Mouse (Mus musculus) gastrocnemius, postnatal 4 days (tissue): ENCODE measurements at regions not wholly inside any gene's neighbourhood (a gene's known extent, or its start where the extent isn't known, plus 50 kb on each side); places are given as distances from the start of the nearest gene placed in this dataset.

ENCODE experiments used
- DNase-seq, 2 experiments: peaks; one replicate each; pipeline ENCODE4 v3.0.0; 2021 to 2022; ENCODE audit warnings: low spot score in 2 of 2, mixed read lengths in 2 of 2

DNA sequence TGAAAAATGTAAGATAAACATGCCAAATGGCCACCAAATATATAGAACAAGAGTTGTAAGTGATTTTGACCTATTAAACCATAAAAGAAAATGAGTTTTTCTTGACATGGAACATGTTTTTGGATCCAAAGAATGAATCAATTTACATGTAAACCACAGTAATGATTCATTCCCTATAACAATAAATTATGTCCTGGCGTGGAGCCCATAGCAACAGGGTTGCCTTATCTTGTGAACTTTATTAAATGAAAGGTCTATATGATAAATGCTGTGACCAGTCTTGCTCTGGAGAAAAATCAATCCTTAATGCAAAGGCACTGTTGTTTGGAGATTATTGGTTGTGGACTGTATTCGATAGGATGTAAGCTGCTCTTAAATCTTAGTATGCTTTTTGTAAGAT lies 538.0 kb upstream of the N6amt1 start:
- no peak for DNase-seq

DNA sequence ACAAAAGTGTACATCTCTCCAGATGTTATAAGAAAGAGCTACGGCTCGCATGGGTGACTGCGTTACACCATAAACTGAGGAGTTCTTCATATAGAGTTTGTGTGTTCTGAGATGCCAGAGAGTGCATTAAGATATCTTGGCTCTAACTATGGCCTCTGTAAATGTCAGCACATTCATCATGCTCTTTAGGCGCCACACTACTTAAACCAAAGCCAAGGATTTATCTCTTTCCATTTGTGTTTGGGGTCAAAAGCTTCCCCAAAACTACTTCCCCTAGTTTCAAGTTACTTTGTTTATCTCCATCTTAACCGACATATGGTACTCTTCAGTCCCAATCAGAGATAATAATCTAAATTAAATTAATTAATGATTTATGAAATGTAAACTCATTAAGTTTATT lies 541.3 kb upstream of the N6amt1 start:
- no peak for DNase-seq

DNA sequence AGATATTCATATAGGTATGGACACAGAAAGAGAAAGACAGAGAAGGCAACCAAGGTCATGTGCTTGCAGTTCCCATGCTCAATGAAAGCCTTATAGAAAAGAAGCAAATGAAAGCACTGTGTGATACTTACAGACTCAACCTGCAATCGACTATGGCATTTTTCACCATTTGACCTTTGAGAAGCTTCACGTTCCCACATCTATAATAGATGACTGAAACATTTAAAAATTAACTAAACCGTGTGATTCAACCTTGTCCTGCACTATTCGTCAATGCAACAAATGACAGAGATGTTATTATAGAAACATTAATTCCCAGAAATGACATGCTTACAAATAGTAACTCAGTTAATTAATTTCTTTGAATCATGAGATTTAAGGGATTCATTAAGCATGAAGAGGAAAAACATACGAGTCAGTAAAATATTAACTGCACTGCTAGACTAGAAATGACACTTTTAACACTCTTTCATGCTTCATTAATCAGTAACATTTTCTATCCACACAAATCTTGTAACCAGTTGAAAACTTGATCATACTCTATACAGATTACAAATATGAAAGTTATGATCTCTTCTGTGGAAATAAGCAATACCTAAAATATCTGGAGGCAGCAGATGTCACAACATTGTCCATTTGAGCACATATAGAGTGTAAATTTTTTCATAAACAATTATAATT lies 545.2 kb upstream of the N6amt1 start:
- no peak for DNase-seq

DNA sequence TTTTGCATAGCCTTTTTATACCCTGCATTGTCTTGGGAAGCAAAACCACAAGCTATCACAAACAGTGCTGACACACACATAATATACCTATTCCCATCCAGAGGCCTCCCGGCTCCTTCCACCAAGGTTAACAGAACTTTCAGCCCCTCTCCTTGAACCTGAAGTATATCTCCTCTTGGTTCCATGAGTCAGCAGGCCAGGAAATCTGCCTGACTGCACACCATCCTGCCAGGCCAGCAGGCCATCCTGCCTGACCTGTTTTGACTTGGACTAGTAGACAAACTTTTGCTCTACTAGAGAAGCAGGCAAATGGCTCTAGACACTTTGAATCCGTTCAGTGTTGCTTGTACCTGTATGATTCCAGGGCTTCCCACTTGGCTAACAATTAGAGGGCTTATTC lies 547.6 kb upstream of the N6amt1 start:
- no peak for DNase-seq

DNA sequence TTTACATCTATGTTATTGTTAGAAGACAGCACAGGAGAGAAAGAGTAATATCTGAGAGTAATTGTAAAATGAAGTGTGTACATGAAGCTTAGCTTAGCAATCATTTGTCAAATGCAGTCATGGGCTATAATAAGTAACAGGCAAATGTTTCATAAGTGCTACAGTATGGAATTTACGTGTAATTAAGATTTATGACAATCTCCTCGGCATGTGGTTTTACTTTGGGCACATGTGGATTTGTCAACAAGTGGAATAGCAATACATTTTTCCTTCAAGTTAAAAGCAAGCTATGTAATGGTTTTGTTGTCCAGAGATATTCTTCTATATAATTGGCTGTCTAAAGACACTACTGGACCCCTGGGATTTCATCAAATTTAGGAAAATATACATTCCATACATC lies 577.9 kb upstream of the N6amt1 start:
- no peak for DNase-seq

DNA sequence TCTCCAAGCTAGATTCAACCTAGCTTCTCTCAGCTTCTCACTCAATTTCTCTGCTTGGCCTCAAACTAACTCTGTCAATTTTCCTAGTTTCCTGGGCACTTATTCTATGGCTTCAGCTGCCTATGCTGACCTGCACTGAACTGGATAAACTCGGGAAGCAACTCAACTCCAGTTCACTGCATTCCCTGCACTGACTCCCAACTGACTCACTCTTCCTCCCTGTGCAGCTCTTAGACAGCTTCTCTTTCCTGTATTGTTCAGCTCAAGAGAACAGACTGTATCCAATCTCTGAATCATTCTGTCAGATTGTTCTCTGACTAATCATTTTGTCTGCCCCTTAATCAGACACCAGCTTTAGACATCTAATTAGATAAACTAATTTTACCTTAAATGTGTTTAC lies 581.4 kb upstream of the N6amt1 start:
- DNase-seq, result no peak

DNA sequence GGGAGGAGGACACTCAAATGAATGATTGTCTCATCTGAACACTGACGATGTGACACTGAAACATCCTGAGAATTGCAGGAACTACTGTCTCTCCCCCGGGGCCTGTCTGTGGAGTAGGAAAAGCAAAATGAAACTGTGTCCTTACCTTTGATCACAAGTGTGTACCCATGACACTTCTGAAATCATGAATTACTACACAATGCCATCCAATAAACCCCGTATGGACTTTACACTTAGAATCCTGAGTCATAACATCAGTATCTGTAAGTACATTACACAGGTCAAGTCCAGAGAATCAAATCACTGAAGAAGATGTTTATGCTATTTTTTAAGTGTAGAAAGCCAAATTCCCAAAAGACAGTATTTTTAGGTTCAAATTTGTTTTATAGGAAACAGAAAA lies 585.1 kb upstream of the N6amt1 start:
- no peak for DNase-seq

DNA sequence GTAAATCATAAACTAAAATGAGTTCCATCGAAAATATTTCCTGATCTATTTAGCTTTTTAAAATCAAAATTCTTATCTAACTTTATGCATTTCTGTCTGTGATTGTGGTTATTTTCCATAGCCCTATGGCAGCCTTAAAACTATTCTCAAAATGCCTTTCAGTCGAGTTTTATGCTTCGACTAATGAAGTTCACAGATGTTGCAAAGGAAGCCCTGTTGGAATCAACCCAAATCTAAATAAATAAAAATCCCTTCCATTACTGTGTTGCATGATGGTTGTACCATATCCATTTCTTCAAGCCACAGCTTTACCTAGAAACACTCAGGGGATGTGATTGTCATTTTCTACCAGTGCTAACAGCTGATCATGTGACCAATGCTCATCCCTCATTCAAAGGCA lies 585.6 kb upstream of the N6amt1 start:
- no peak for DNase-seq

DNA sequence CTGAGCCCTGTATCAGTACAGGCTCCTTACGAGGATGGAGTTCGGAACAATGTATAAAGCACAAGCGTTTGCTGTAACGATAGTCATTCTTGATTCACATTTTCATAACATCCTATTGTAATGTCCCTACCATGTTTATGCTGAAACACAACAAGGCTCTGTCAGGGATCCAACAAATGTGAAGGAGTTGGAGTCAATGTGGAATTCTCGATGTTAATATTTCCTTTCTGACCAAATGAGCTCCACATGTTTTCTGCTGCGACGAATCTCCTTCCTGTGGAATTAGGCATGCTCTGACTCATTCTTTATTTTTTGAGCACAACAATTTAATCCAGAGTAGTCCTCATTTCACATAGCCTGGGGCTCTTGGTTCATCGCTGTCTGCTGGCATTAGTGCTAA lies 588.0 kb upstream of the N6amt1 start:
- DNase-seq, result peak in 1 of 2 experiments; percentile 8

DNA sequence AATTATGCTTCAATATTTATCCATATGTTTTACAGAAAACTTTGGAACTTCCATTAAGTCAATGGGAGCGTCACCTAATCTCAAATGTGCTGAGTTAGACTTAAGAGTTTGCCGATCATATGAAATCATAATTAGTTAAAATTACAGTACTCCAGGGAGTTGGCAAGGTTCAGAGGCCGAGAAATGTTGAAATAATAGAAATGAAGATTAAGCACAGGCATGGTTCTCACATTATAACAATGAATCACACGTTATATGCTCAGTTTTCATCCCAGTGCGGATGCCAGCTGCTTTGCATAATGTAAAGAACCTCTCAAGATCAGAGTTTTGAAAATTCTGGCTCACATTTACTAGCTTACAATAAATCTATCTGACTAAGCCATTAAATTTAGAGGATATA lies 612.7 kb upstream of the N6amt1 start:
- DNase-seq, result no peak

DNA sequence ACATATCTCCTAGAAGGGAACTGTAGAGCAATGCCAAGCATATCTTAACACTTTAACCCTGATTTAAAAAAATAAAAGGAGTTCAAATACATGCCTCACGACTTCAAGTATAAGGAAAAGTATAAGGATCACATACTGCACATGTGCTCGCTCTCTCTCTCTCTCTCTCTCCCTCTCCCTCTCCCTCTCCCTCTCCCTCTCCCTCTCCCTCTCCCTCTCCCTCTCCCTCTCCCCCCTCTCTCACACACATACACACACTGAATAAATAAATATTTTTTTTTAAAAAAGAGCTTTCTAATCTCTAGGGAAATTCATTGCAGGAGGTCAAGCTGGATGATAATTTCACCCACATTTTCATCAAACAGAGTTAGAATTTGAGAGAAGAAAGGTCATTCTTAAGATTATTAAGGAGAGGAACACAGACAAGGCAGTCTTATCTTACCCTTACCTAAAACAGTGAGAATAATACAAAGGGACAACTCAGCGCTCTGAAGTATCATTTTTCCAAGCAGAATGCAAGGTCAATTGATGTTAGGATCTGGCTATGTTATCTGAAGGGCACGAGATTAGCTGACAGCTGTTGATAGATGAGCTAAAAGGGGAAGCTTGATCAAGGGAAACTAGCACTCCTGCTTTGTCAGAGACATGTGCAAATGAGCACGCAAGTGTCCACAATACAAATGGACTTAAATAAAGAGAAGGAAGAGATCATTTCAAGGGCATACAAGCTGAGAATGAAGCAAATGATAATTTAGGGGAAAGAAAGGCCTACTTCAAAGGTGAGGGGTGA lies 634.8 kb upstream of the N6amt1 start:
- DNase-seq, result no peak

DNA sequence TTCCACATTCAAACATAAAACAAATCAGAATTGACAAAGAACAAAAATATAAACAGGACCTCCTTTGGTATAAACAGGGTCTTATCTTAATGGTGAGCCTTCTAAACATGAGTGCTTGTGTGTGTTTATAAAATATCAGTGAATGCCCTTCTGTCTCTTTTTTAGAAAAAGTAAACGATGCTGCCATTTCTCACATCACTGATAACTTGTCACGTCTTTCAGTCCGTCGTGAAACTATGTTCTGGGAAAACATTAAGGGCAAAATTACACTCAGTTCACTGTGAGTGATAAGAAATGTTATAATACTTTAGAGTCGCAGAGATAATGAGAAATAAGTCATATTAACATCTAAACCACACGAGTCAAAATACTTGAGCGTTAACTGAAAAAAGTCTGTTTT lies 635.6 kb upstream of the N6amt1 start:
- DNase-seq, result no peak

DNA sequence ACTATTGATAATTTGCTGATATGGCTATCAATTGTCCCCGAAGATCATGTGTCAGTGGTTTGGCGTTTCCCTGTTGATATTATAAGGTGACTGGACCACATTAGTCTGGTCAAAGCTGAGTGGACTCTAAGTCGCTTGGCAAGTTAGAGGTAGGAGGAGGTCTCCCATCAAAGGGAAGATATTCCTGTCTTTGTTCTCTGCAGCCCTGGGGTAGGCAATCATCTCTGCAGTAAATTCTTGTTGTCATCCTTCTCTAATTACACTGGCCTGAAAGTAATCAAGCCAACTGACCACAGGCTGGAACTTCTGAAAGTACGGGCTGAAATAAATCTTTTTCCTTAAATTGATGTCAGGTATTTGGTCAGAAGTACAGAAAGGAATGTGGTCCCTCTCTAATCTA lies 652.3 kb upstream of the N6amt1 start:
- no peak for DNase-seq

DNA sequence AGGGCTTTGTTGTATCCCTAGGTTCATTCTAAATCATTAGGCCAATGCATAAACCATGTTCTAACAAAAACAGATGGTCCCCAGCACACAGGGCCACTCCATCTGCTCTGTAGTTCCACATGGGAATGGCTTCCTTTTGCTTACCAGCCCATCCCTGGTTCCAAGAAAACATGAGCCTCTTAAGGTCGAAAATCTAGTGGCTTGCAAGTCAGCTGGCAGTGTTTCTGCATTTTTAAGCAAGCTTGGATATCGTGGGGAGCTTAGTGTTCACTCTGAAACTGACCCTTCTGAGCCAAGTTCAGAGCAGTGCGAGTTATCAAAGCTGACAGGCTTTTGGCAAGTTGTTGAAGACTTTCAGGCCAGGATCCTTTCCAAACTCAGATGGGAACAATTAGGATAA lies 659.5 kb upstream of the N6amt1 start:
- DNase-seq, result peak in 1 of 2 experiments; percentile 12

DNA sequence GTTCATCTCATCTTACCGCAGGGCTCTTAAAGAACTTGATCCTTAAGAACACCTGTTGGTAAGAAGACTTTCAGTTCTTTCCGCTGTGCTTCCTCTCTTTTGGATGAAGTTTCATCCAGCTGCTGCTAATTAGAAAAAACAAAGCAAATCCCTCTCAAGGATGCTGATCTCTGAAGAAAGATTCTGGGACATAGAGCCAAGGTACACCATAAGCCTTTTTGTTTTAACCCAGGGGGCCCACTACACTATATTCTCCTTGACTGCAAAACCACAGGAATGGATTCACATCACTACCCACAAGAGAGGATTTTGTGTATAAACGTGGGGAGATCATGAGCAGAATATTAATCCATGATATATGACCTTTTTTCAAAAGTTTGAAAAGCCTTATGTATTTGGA lies 694.8 kb upstream of the N6amt1 start:
- no peak for DNase-seq

DNA sequence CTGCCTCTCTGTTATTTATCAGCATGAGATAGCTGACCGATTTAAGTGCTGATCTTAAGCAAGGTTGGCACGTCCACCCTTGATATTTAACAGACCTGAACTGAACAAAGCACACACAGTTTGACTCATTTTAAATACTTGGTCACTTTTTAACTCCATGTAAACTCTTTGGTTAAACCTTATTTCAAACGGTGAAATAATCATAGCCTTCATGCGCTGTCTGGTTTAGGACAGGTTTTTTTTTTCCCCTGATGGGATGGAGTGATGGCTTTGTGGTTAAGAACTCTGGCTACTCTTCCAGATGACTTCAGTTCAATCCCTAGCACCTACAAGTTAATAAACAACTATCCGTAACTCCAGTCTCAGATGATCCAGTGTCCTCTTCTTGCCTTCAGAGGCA lies 706.7 kb upstream of the N6amt1 start:
- no peak for DNase-seq

DNA sequence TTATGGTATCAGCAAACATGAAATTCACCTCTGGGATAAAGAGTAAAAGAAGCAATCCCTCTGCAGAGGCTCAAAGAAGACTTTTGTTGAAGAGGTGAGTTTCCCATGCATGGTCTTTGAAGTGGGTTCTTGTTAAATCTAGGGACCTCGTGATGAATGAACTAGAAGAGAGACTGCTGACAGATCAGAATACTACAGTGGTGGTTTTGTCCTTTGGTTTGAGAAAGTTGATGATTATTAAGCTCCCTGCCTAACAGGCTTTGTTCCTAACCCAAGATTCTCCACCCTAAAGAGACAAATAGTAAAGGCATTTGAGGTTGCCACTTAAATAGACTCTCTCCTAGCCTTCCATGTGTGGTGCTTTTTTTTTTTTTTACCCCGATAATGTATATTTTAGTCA lies 707.2 kb upstream of the N6amt1 start:
- DNase-seq, result no peak

DNA sequence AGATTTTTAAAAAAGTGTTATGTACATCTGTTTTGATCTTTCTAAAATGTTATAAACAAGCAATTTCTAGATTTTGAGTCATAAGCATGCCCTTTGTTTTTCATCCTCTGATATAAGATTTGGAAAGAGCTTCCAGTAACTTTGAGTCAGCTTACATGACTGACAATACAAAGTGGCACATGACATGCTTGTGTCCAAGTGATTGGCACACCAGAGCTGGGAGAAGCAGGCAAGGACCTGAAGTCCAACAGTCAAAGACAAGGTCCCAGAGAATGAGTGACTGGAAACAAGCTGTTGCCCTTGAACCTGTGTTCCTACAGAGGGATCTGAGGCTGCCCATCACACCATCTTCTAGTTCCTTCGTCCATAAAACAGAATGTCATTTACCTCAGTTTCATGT lies 708.5 kb upstream of the N6amt1 start:
- DNase-seq, result no peak

DNA sequence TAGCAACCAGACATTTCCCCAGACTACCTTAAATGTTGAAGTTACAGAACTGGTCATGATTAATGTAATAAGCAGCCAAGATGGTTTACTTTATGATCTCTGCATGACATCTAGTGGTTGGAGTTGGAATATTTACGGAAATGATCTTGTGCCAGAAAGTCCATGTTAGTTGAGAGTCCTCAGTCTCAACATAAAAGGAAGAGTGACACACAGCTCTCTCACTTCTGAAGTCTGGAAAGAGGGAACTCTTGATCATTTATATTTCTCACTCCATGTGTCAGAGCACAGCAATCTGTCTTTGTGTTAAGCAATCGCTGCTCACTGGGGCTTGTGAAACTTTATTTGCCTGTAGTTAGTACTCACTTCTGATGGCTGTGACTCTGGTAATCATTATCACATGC lies 709.1 kb upstream of the N6amt1 start:
- DNase-seq, result peak in 1 of 2 experiments; percentile 11

DNA sequence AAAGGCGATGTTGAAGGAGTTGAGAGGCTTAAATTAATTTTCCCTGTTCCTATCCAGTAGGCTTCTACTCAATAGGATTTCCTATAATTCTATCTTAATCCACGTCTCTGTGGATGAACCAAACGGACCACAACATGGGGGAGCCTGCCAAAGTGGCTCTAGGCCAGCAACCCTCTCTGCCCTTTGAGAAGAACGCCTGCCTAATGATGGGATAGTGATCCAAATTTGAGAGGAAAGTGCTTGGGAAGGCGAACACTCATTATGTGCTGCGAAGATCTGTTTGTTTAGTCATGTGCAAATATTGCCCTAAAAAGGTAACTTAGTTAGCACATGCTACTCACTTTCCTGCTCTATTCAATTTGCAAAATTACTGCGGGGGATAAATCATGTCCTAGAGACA lies 702.5 kb upstream of the Adamts5 start:
- DNase-seq, result no peak

DNA sequence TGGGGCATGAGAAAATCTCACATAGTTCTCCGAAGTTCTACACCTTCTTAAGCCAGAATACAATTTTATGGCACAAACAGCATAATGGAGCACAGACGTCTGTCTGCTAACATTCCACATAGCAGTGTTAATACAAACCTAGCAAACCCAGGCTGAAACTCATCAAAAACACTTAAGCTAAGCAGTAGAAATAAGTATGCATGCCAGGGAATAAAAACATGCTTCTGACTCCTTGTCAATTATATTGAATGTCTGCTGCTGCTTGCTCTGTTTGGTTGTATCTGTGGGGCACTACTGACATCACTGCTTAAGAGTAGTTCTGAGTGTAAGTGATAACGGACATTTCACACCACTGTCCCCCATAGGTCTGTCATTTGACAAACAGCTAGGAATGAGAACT lies 693.4 kb upstream of the Adamts5 start:
- DNase-seq, result no peak

DNA sequence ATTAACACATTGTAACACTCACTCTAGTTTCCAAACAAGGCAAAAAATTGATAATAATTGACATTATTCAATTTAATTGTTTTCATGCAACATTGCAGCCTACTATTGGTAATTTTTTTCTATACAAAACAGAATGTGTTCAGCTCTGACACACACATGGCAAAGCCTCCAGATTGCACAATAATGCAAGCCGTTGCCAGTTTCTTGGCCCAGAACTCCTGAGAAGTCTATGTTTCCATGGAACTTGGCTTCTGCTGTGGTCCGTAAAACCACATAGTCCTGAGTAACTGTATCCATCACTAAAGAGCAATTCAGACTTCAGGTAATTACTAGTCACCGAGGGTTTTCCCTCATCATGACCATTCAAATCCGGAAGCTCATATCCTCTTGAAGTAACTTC lies 684.4 kb upstream of the Adamts5 start:
- no peak for DNase-seq

DNA sequence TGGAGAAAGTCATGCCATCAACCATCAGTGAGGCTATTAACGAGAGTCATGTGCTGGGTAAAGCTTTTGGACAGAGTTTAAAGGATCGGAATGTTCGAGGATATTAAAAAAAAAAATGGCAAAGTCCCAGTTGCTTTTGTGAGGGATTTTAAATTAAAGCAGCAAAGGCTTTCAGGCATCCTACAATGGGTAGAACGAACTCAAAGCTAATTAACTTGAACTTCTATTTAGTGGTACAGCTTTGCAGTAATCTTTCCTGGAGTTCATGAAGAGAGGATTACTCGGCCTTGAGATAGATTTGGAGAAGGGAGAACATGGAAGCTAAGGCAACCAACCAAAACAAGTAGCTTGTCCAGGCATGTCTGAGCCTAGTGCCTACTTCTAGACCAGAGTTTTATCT lies 676.7 kb upstream of the Adamts5 start:
- DNase-seq, result no peak
